Mouse (Mus musculus): ENCODE results near the gene Dcp1a. TPM values are rescaled to one million over a fixed set of nuclear protein-coding genes. Genes with fewer than 3 reads are reported as not detected.

The Dcp1a gene
- 24.2 and 24.5 TPM in 2 replicates for polyA plus RNA-seq (2015; fragmentation: Nextera tagmentation; extraction: Ambion mirVana)

GRCm38 (mm10) chr14:30479361-30479948 lies at the start of gene Dcp1a:
Gene Dcp1a (plus strand): TSS chr14:30479535.
- H3K36me3 ChIP-seq (ENCODE audit: control insufficient read depth, insufficient read depth, low read length) = 0 out of 2 replicates have a peak, but pooled peaks cover 4% of the 10 kb centered on the region
- peak within 1 kb of the TSS; percentile 94 for H3K4me3 ChIP-seq (replicated peaks; ENCODE audit: low read length)
- peak within 1 kb of the TSS; percentile 87 for H3K27ac ChIP-seq (ENCODE audit: low read length)
- peak within 1 kb of the TSS; percentile 94 for H3K9ac ChIP-seq (ENCODE audit: low read length)
- peaks cover 7% of the 10 kb centered on the region for H3K4me1 ChIP-seq (ENCODE audit: control insufficient read depth, insufficient read depth, low read length)
- peak; percentile 99 for ATAC-seq (ENCODE audit: insufficient read depth, low FRiP score)
- no peaks in the 10 kb centered on the region for H3K27me3 ChIP-seq (ENCODE audit: control insufficient read depth, insufficient read depth, low read length)
- peak within 1 kb of the TSS; percentile 57 for H3K4me2 ChIP-seq (ENCODE audit: low read depth, low read length)
- H3K9me3 ChIP-seq (replicated peaks; ENCODE audit: control insufficient read depth, low read length) = no peaks in the 10 kb centered on the region
- under 1% methylated on average over 39 of the region's 39 CpGs for WGBS

GRCm38 (mm10) chr14:30429606-30430005 lies 49.7 kb upstream of the Dcp1a start:
- Histone ChIP-seq H3K9me3 (replicated peaks; ENCODE audit: control insufficient read depth, low read length) (no peaks in the 10 kb centered on the region), H3K4me2 (ENCODE audit: low read depth, low read length) (no peak overlapping the region), H3K9ac (ENCODE audit: low read length) (no peak overlapping the region), H3K36me3 (ENCODE audit: control insufficient read depth, insufficient read depth, low read length) (no peaks in the 10 kb centered on the region), H3K27ac (ENCODE audit: low read length) (no peak overlapping the region), H3K4me3 (replicated peaks; ENCODE audit: low read length) (no peak overlapping the region), H3K27me3 (ENCODE audit: control insufficient read depth, insufficient read depth, low read length) (no peaks in the 10 kb centered on the region), H3K4me1 (ENCODE audit: control insufficient read depth, insufficient read depth, low read length) (no peaks in the 10 kb centered on the region)
- 49% methylated on average over 9 of the region's 9 CpGs for WGBS
- no peak; the same call in 1 of the 2 replicates for ATAC-seq (ENCODE audit: insufficient read depth, low FRiP score)

- H3K9ac ChIP-seq (ENCODE audit: low read length) = no peak overlapping the region
- no peak overlapping the region for H3K4me3 ChIP-seq (replicated peaks; ENCODE audit: low read length)
- no peak for ATAC-seq (ENCODE audit: insufficient read depth, low FRiP score)
- H3K9me3 ChIP-seq (replicated peaks; ENCODE audit: control insufficient read depth, low read length) = no peaks in the 10 kb centered on the region
- no peak overlapping the region for H3K27ac ChIP-seq (ENCODE audit: low read length)
- H3K27me3 ChIP-seq (ENCODE audit: control insufficient read depth, insufficient read depth, low read length) = no peaks in the 10 kb centered on the region
- H3K36me3 ChIP-seq (ENCODE audit: control insufficient read depth, insufficient read depth, low read length) = no peaks in the 10 kb centered on the region
- WGBS = 74% methylated on average over 9 of the region's 9 CpGs
- H3K4me2 ChIP-seq (ENCODE audit: low read depth, low read length) = no peak overlapping the region
- no peaks in the 10 kb centered on the region for H3K4me1 ChIP-seq (ENCODE audit: control insufficient read depth, insufficient read depth, low read length)
These were observed 49.3 kb upstream of the Dcp1a start for GRCm38 (mm10) chr14:30430026-30430425.

- 75% methylated on average over 5 of the region's 5 CpGs for WGBS
- H3K4me1 ChIP-seq (ENCODE audit: control insufficient read depth, insufficient read depth, low read length) = no peaks in the 10 kb centered on the region
These were observed 48.9 kb upstream of the Dcp1a start for GRCm38 (mm10) chr14:30430446-30430845.

GRCm38 (mm10) chr14:30435316-30435715 lies 44.0 kb upstream of the Dcp1a start:
- Histone ChIP-seq H3K4me2 (ENCODE audit: low read depth, low read length) (no peak overlapping the region), H3K27me3 (ENCODE audit: control insufficient read depth, insufficient read depth, low read length) (no peaks in the 10 kb centered on the region), H3K27ac (ENCODE audit: low read length) (no peak overlapping the region), H3K9me3 (replicated peaks; ENCODE audit: control insufficient read depth, low read length) (no peaks in the 10 kb centered on the region), H3K4me1 (ENCODE audit: control insufficient read depth, insufficient read depth, low read length) (no peaks in the 10 kb centered on the region), H3K36me3 (ENCODE audit: control insufficient read depth, insufficient read depth, low read length) (no peaks in the 10 kb centered on the region), H3K4me3 (replicated peaks; ENCODE audit: low read length) (no peak overlapping the region), H3K9ac (ENCODE audit: low read length) (no peak overlapping the region)
- WGBS = 85% methylated on average over 5 of the region's 5 CpGs
- no peak for ATAC-seq (ENCODE audit: insufficient read depth, low FRiP score)

More at GRCm38 (mm10) chr14:30430446-30430845, 48.9 kb upstream of the Dcp1a start:
- ATAC-seq (ENCODE audit: insufficient read depth, low FRiP score) = no peak
- H3K36me3 ChIP-seq (ENCODE audit: control insufficient read depth, insufficient read depth, low read length) = no peaks in the 10 kb centered on the region
- H3K4me2 ChIP-seq (ENCODE audit: low read depth, low read length) = no peak overlapping the region
- no peaks in the 10 kb centered on the region for H3K9me3 ChIP-seq (replicated peaks; ENCODE audit: control insufficient read depth, low read length)
- H3K9ac ChIP-seq (ENCODE audit: low read length) = no peak overlapping the region
- no peaks in the 10 kb centered on the region for H3K27me3 ChIP-seq (ENCODE audit: control insufficient read depth, insufficient read depth, low read length)
- no peak overlapping the region for H3K4me3 ChIP-seq (replicated peaks; ENCODE audit: low read length)
- no peak overlapping the region for H3K27ac ChIP-seq (ENCODE audit: low read length)

- Histone ChIP-seq H3K4me1 (ENCODE audit: control insufficient read depth, insufficient read depth, low read length) (no peaks in the 10 kb centered on the region), H3K36me3 (ENCODE audit: control insufficient read depth, insufficient read depth, low read length) (no peaks in the 10 kb centered on the region), H3K27ac (ENCODE audit: low read length) (no peak overlapping the region), H3K9me3 (replicated peaks; ENCODE audit: control insufficient read depth, low read length) (no peaks in the 10 kb centered on the region), H3K4me2 (ENCODE audit: low read depth, low read length) (no peak overlapping the region), H3K9ac (ENCODE audit: low read length) (no peak overlapping the region), H3K4me3 (replicated peaks; ENCODE audit: low read length) (no peak overlapping the region), H3K27me3 (ENCODE audit: control insufficient read depth, insufficient read depth, low read length) (no peaks in the 10 kb centered on the region)
- 63% methylated on average over 3 of the region's 3 CpGs for WGBS
- ATAC-seq (ENCODE audit: insufficient read depth, low FRiP score) = no peak
These were observed 39.4 kb upstream of the Dcp1a start for GRCm38 (mm10) chr14:30439915-30440314.

GRCm38 (mm10) chr14:30455801-30456595 lies 23.3 kb upstream of the Dcp1a start:
- H3K9me3 ChIP-seq (replicated peaks; ENCODE audit: control insufficient read depth, low read length) = no peaks in the 10 kb centered on the region

GRCm38 (mm10) chr14:30457436-30457835 lies 21.9 kb upstream of the Dcp1a start:
- Histone ChIP-seq H3K9ac (ENCODE audit: low read length) (no peak overlapping the region), H3K4me1 (ENCODE audit: control insufficient read depth, insufficient read depth, low read length) (peaks cover 9% of the 10 kb centered on the region; the same call in 1 of the 2 replicates), H3K36me3 (ENCODE audit: control insufficient read depth, insufficient read depth, low read length) (no peaks in the 10 kb centered on the region), H3K4me3 (replicated peaks; ENCODE audit: low read length) (no peak overlapping the region), H3K27me3 (ENCODE audit: control insufficient read depth, insufficient read depth, low read length) (no peaks in the 10 kb centered on the region), H3K9me3 (replicated peaks; ENCODE audit: control insufficient read depth, low read length) (no peaks in the 10 kb centered on the region), H3K4me2 (ENCODE audit: low read depth, low read length) (no peak overlapping the region), H3K27ac (ENCODE audit: low read length) (no peak overlapping the region)
- no peak for ATAC-seq (ENCODE audit: insufficient read depth, low FRiP score)
- WGBS = 62% methylated on average over 7 of the region's 7 CpGs

More at GRCm38 (mm10) chr14:30455801-30456595, 23.3 kb upstream of the Dcp1a start:
- Histone ChIP-seq H3K4me2 (ENCODE audit: low read depth, low read length) (peak overlapping the region; percentile 31), H3K4me1 (ENCODE audit: control insufficient read depth, insufficient read depth, low read length) (peaks cover 9% of the 10 kb centered on the region; the same call in 1 of the 2 replicates), H3K27me3 (ENCODE audit: control insufficient read depth, insufficient read depth, low read length) (no peaks in the 10 kb centered on the region), H3K27ac (ENCODE audit: low read length) (no peak overlapping the region), H3K4me3 (replicated peaks; ENCODE audit: low read length) (no peak overlapping the region), H3K36me3 (ENCODE audit: control insufficient read depth, insufficient read depth, low read length) (no peaks in the 10 kb centered on the region), H3K9ac (ENCODE audit: low read length) (peak overlapping the region; percentile 21; the same call in 1 of the 2 replicates)
- WGBS = 18% methylated on average over 13 of the region's 13 CpGs
- ATAC-seq (ENCODE audit: insufficient read depth, low FRiP score) = no peak

GRCm38 (mm10) chr14:30457897-30458296 lies 21.4 kb upstream of the Dcp1a start:
- Histone ChIP-seq H3K4me1 (ENCODE audit: control insufficient read depth, insufficient read depth, low read length) (peaks cover 9% of the 10 kb centered on the region; the same call in 1 of the 2 replicates), H3K36me3 (ENCODE audit: control insufficient read depth, insufficient read depth, low read length) (no peaks in the 10 kb centered on the region), H3K4me3 (replicated peaks; ENCODE audit: low read length) (no peak overlapping the region), H3K9ac (ENCODE audit: low read length) (no peak overlapping the region), H3K9me3 (replicated peaks; ENCODE audit: control insufficient read depth, low read length) (no peaks in the 10 kb centered on the region), H3K27me3 (ENCODE audit: control insufficient read depth, insufficient read depth, low read length) (no peaks in the 10 kb centered on the region), H3K27ac (ENCODE audit: low read length) (no peak overlapping the region), H3K4me2 (ENCODE audit: low read depth, low read length) (no peak overlapping the region)
- ATAC-seq (ENCODE audit: insufficient read depth, low FRiP score) = no peak
- 41% methylated on average over 2 of the region's 2 CpGs for WGBS

Data from stomach, embryonic 16.5 days (tissue).